Mouse (Mus musculus) right cerebral cortex, postnatal 36 days (tissue): ENCODE results near the gene Polr3e.
A peak's percentile ranks its signal among the peaks of the same experiment; 100 is the strongest.

Source experiments
- DNase-seq, 2 experiments: peaks; one replicate each; pipeline ENCODE4 v3.0.0; 2022; ENCODE audit warnings: low spot score in 2 of 2, mixed read lengths in 1 of 2

The Polr3e gene

GRCm38 (mm10) chr7:120917592-120918461, at the start of gene Polr3e:
Gene Polr3e, plus strand, starts transcription at chr7:120917744.
- peak; percentile 99 for DNase-seq

DNA sequence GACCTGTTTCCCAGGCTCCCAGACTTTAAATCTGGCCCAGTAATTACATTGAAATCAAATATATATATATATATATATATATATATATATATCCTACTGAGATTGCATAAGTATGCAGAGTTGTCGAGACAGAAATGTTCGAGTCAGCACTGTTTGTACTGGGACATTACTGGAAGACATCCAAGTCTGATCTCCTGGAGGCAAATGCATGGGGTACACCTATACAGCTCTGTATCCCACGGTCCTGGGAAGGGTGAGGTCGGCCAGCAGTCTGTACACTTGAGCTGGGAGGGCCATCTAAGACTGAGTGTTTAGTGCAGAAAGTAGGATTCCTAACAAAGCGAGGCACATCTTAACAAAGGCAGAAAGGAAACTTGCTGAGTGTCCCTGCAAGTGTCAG, 47.7 kb upstream of the Polr3e start:
- DNase-seq: peak in 1 of 2 experiments; percentile 26

DNA sequence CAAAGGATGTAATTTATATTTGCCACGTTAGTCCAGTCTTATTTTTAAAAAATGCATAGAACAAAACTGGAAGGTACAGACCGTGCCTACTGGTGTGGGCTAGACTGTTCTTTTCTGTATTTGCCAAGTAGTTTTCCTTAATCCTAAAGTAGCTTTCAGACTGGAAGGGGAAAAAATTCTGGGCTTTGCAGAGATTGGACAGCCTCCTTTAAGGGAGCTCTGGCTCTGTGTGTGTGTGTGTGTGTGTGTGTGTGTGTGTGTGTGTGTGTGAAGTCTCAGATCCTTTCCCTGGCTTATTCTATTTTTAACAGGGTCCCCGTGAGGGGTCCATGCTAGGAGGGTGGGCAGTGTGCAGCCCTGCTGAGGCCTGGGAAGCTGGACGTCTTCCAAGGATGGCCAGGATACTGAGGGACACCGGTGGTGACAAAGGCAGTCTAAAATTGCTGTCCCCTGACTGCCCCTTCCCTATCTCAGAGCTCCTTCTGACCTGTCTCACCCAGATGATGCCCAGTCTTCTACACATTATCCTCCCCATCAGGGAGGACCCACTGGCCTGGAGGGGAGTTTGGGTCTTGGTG, 47.0 kb upstream of the Polr3e start:
- peak in 1 of 2 experiments; percentile 15 for DNase-seq

GRCm38 (mm10) chr7:120873083-120873482, 44.5 kb upstream of the Polr3e start:
- DNase-seq: no peak

DNA sequence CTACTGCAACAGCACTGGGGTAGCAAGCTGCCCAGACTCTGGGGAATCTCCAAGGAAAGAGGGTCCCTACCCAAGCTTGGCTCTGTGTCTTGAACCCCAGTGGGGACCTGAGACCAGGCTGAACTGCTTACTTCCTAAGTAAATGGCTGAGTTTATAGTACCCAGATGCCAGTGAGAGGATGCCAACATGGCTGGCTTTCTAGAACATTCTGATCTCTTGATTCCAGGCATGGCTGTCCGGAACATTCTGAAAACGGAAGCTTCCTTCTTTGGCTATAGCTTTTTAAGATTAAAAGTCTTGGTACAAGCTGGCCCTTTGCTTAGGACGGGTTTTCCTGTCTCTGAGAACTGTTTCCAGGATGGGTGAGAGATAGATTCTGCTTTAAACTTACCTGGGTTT, 43.5 kb upstream of the Polr3e start:
- DNase-seq: no peak

DNA sequence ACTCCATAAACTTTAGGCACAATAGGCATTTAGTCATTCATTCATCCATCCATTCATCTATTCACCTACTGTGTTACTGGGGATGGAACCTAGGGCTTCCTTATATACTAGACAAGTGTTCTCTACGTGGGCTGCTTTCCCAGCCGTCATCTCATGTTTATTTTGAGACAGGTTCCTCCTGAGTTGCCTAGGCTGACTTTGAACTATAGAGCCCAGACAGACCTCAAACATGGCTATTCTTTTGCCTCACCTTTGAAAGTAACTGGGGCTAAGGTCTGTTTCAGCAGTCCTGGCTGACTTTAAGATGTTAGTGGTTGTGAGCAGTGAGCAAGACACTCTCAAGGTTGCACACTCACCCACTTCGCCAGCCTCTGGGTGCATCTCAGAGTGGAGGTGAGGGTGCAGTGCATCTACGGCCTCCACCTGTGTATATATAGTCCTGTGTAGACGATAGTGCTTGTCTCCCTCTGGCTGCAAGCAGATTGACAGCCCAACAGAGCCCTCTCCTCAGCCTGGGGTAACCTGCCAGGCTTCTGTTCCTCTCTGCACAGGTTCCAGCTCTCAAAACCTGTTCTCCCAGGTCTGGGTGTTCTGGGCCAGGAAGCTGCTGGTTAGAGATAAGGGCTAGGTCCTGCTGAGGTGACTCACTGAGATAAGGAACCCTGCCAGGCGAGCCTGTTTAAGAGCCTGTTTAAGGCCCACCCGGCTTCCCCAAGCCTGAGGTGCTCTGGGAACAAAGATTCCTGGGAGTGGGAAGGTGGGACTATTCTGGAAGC, 42.6 kb upstream of the Polr3e start:
- DNase-seq: no peak

DNA sequence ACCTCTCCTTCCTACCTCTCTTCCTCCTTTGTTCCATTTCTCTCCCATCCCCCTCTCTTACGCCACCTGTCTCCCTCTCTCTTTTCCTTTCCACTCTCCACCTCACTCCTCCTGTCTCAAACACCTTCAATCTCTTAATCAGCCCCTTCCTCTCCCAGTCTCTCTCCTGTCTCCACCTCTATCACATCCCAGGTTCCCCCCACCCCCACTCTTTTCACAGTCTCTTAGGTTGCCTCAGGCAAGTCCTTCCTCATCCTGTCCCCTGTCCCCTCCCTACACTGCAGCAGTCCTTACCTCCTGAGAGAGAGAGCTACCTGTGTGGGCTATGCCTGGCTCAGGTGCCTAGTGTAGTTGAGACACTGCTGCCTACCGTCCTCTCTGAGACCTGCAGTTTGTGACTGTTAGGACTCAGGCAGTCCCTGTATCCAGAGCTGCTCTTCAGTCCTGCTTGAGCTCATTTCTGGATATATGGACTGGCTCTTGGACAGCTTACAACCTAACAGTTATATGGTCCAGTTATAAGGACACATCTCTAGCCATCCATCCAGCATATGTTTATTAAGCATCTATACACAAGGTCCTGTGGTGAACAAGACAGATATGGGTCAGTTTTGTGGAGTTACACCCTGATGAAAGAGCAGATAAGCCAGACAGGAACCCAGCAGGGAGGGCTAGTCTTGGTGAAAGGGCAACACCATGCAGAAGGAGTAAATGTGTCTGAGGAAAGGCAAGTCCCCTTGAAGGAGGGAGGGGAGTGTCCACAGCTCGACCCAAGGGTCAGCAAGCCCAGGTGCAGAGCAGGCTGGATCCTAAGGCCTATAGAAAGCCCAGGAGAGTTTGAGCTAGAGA, 41.8 kb upstream of the Polr3e start:
- DNase-seq: no peak

DNA sequence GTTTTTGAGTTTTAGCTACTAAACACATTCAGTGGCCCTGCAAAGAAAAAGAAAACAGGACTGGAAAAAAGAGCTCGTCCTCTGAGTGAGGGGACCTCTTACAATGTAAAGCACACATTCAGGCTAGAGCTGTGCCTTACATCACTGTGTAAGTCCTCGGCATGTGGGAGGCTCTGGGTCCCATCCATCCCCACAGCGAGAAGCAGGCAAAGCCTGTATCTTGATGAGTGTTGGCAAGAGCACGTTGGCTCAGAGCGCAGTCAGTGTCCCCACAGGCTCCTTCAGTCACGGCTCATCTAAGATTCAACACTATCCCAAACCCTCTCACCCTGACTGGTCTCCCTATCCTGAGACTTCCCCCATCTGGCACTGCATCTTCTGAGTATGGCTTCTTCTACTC, 39.3 kb upstream of the Polr3e start:
- peak; percentile 29 to 40 for DNase-seq

- DNase-seq: no peak
These were observed 37.6 kb upstream of the Polr3e start for GRCm38 (mm10) chr7:120879972-120880371.

GRCm38 (mm10) chr7:120880770-120881169, 36.8 kb upstream of the Polr3e start:
- DNase-seq: no peak

GRCm38 (mm10) chr7:120881451-120881850, 36.1 kb upstream of the Polr3e start:
- DNase-seq: no peak

GRCm38 (mm10) chr7:120882674-120883073, 34.9 kb upstream of the Polr3e start:
- no peak for DNase-seq

DNA sequence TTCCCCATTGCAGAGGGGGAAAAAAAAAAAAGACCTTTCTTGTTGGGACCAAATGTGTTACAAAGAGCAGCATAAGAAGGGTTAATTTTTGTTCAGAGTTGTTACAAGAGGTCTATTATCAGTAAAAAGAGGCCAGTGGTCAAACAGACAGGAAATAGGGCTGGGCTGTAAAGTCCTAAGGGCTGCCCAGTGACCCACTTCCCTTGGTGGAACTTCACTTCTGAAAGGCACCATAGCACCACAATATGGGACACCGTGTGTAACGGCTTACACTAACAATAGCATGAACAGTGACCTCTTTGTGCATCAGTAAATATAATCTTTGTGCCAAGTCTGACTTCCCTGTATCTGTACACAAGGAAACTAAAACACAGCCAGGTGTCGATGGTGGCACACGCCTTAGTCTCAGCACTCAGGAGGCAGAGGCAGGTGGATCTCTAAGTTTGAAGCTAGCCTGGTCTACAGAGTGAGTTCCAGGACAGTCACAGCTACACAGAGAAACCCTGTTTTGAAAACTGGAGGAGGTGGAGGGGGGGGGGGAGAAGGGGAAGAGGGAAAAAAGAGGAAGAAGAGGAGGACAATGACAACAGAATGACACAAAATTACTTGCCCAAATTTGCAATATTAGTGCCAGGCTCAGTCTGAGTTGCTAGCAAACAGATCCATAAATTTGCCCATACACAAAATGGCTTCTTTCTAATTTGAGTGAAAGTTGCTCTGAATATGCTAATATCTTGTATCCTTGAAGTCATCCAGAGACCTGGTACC, 33.8 kb upstream of the Polr3e start:
- no peak for DNase-seq

DNA sequence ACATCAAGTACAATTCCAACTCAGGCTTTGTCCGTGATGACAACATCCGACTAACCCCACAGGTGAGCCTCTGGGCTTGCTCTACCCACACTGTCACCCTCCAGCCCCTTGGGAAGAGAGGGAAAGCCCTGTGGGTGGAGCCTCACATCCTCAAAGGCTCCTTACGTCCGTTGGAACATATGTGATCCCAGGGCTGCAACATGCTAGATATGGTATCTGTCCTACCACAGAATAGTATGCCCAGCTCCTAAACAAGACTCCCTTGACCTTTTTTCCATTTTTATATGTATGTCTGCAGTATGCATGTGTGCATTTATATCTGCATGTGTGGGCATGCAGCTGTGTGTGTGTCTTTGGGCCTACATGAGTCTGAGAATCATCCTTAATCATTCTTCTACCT, 32.8 kb upstream of the Polr3e start:
- DNase-seq: no peak

GRCm38 (mm10) chr7:120893123-120893522, 24.4 kb upstream of the Polr3e start:
- DNase-seq: no peak

GRCm38 (mm10) chr7:120897054-120897453, 20.5 kb upstream of the Polr3e start:
- no peak for DNase-seq

DNA sequence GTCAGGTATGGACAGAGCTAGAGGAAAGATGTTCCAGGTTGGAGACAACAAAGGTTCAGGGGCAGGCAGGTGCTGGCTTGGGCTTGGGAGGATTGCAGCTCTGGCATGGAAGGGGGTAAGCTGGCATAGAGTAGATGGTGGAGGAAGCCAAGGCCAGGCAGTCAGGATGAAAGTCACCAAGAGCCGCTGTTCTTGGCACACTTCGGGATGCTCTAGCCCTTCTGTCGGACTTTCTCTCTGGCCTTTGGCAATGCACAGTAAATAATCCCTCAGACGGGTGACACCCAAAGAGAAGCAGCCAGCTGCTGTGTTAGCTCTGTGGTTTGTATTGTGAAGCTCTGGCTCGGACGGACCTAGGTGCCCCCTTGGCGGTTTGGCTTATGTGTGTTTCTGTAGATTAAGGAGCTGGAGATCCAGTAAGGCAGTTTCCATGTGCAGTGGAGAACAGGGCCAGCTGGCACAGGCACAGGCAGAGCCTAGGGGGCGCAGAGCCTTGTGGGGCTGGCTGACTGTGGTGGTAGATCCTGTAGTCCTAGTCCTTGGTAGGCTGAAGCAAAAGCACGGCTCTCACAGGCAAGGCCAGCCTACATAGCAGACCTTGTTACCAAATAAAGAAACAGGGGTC, 19.7 kb upstream of the Polr3e start:
- DNase-seq: no peak

- DNase-seq: no peak
These were observed 17.4 kb upstream of the Polr3e start for GRCm38 (mm10) chr7:120900191-120900590.

GRCm38 (mm10) chr7:120901701-120902100, 15.8 kb upstream of the Polr3e start:
- no peak for DNase-seq

DNA sequence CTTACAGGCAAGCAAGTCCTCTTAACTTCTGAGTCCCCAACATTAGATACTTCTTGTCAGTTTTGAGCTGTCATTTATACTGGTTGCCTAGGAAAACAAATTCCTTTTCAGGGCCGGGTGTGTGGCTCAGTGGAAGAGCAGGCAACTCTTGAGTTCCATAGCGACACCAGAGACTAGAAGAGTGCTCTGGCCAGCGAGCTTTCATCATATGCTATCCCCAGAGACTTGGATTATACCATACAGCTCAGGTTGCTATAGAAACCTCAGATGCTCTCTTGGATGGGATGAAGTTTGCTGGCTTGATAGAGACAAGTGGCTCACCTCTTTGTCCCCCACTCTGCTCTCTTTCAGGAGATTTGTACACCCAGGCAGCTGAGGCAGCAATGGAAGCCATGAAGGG, 14.6 kb upstream of the Polr3e start:
- DNase-seq: no peak
